Mouse (Mus musculus): ENCODE results near the gene Pcdh19. TPM values are rescaled to one million over a fixed set of nuclear protein-coding genes. Genes with fewer than 3 reads are reported as not detected.

The Pcdh19 gene
- polyA plus RNA-seq, 1 experiment: 9.7 TPM

GRCm38 (mm10) chrX:133604272-133604671 is 84.5 kb downstream of the Pcdh19 start:
- Histone ChIP-seq H3K4me3 (no peak overlapping the region), H3K79me2 (ENCODE audit: control insufficient read depth, insufficient read depth) (no peaks in the 10 kb centered on the region), H3K36me3 (ENCODE audit: control insufficient read depth, insufficient read depth) (no peaks in the 10 kb centered on the region), H3ac (ENCODE audit: control insufficient read depth, insufficient read length) (no peak overlapping the region), H3K4me2 (ENCODE audit: low read depth) (peak overlapping the region; percentile 74), H3K27me3 (ENCODE audit: control insufficient read depth, insufficient read depth, insufficient read length) (no peaks in the 10 kb centered on the region)
- TF ChIP-seq CEBPB (IDR thresholded peaks at IDR 0.05; ENCODE audit: insufficient read depth, poor library complexity, severe bottlenecking): peak; percentile 84
- TF ChIP-seq REST (IDR thresholded peaks at IDR 0.05; ENCODE audit: insufficient read depth, insufficient read length): no peak
- no peak for TF ChIP-seq POLR2AphosphoS2 (IDR thresholded peaks at IDR 0.05; ENCODE audit: insufficient read length, low read depth)
- TF ChIP-seq E2F4 (IDR thresholded peaks at IDR 0.05; ENCODE audit: insufficient read depth): no peak
- peak; percentile 31 for TF ChIP-seq TCF3 (IDR thresholded peaks at IDR 0.05; ENCODE audit: insufficient read length, low read depth)
- TF ChIP-seq TCF12 (IDR thresholded peaks at IDR 0.05; ENCODE audit: insufficient read depth, poor library complexity, severe bottlenecking): peak; percentile 85
- peak in 1 of 3 experiments; percentile 56 for TF ChIP-seq MYOG (IDR thresholded peaks at IDR 0.05; ENCODE audit: control insufficient read depth in 1 of 3, insufficient read depth in 1 of 3, insufficient read length in 2 of 3, low read depth in 2 of 3)
- peak in 2 of 3 experiments; percentile 46 to 86 for TF ChIP-seq MYOD1 (IDR thresholded peaks at IDR 0.05; ENCODE audit: control insufficient read depth in 1 of 3, insufficient read length in 2 of 3, low read depth in 2 of 3)

- Histone ChIP-seq H3K79me2 (ENCODE audit: control insufficient read depth, insufficient read depth) (no peaks in the 10 kb centered on the region), H3K4me3 (no peak overlapping the region), H3K36me3 (ENCODE audit: control insufficient read depth, insufficient read depth) (no peaks in the 10 kb centered on the region), H3ac (ENCODE audit: control insufficient read depth, insufficient read length) (no peak overlapping the region), H3K4me2 (ENCODE audit: low read depth) (peak overlapping the region; percentile 74), H3K27me3 (ENCODE audit: control insufficient read depth, insufficient read depth, insufficient read length) (no peaks in the 10 kb centered on the region)
- peak; percentile 56; the same call in 1 of the 2 replicates for TF ChIP-seq CEBPB (IDR thresholded peaks at IDR 0.05; ENCODE audit: insufficient read depth, poor library complexity, severe bottlenecking)
- peak; percentile 6 for TF ChIP-seq TCF12 (IDR thresholded peaks at IDR 0.05; ENCODE audit: insufficient read depth, poor library complexity, severe bottlenecking)
- no peak for TF ChIP-seq MYOD1 (IDR thresholded peaks at IDR 0.05; ENCODE audit: control insufficient read depth in 1 of 3, insufficient read length in 2 of 3, low read depth in 2 of 3)
Observed at GRCm38 (mm10) chrX:133602068-133602467, 86.7 kb downstream of the Pcdh19 start.

GRCm38 (mm10) chrX:133601658-133602057 is 87.1 kb downstream of the Pcdh19 start:
- Histone ChIP-seq H3K4me3 (no peak overlapping the region), H3K27me3 (ENCODE audit: control insufficient read depth, insufficient read depth, insufficient read length) (no peaks in the 10 kb centered on the region), H3K36me3 (ENCODE audit: control insufficient read depth, insufficient read depth) (no peaks in the 10 kb centered on the region), H3K79me2 (ENCODE audit: control insufficient read depth, insufficient read depth) (no peaks in the 10 kb centered on the region), H3K4me2 (ENCODE audit: low read depth) (peak overlapping the region; percentile 74), H3ac (ENCODE audit: control insufficient read depth, insufficient read length) (no peak overlapping the region)
- no peak for TF ChIP-seq CEBPB (IDR thresholded peaks at IDR 0.05; ENCODE audit: insufficient read depth, poor library complexity, severe bottlenecking)
- no peak for TF ChIP-seq REST (IDR thresholded peaks at IDR 0.05; ENCODE audit: insufficient read depth, insufficient read length)
- no peak for TF ChIP-seq MYOG (IDR thresholded peaks at IDR 0.05; ENCODE audit: control insufficient read depth in 1 of 3, insufficient read depth in 1 of 3, insufficient read length in 2 of 3, low read depth in 2 of 3)

GRCm38 (mm10) chrX:133601195-133601594 is 87.6 kb downstream of the Pcdh19 start:
- TF ChIP-seq POLR2A (IDR thresholded peaks at IDR 0.05; ENCODE audit: insufficient read length, low read depth): no peak
- TF ChIP-seq REST (IDR thresholded peaks at IDR 0.05; ENCODE audit: insufficient read depth, insufficient read length): no peak
- TF ChIP-seq MYOD1 (IDR thresholded peaks at IDR 0.05; ENCODE audit: control insufficient read depth in 1 of 3, insufficient read length in 2 of 3, low read depth in 2 of 3): no peak
- no peak for TF ChIP-seq SRF (IDR thresholded peaks at IDR 0.05; ENCODE audit: control insufficient read depth, insufficient read length, low read depth)
- TF ChIP-seq POLR2AphosphoS2 (IDR thresholded peaks at IDR 0.05; ENCODE audit: insufficient read length, low read depth): no peak
- no peak for TF ChIP-seq USF1 (IDR thresholded peaks at IDR 0.05; ENCODE audit: low read depth)
- no peak for TF ChIP-seq TCF3 (IDR thresholded peaks at IDR 0.05; ENCODE audit: insufficient read length, low read depth)
- no peak for TF ChIP-seq E2F4 (IDR thresholded peaks at IDR 0.05; ENCODE audit: insufficient read depth)
- TF ChIP-seq CEBPB (IDR thresholded peaks at IDR 0.05; ENCODE audit: insufficient read depth, poor library complexity, severe bottlenecking): no peak
- no peak for TF ChIP-seq MAX (IDR thresholded peaks at IDR 0.05; ENCODE audit: low read depth)
- TF ChIP-seq TCF12 (IDR thresholded peaks at IDR 0.05; ENCODE audit: insufficient read depth, poor library complexity, severe bottlenecking): no peak
- TF ChIP-seq MYOG (IDR thresholded peaks at IDR 0.05; ENCODE audit: control insufficient read depth in 1 of 3, insufficient read depth in 1 of 3, insufficient read length in 2 of 3, low read depth in 2 of 3): no peak
- H3K79me2 ChIP-seq (ENCODE audit: control insufficient read depth, insufficient read depth): no peaks in the 10 kb centered on the region
- H3ac ChIP-seq (ENCODE audit: control insufficient read depth, insufficient read length): no peak overlapping the region
- H3K4me2 ChIP-seq (ENCODE audit: low read depth): peak overlapping the region; percentile 74
- H3K36me3 ChIP-seq (ENCODE audit: control insufficient read depth, insufficient read depth): no peaks in the 10 kb centered on the region
- H3K4me3 ChIP-seq: no peak overlapping the region
- H3K27me3 ChIP-seq (ENCODE audit: control insufficient read depth, insufficient read depth, insufficient read length): no peaks in the 10 kb centered on the region

GRCm38 (mm10) chrX:133575601-133576382 is 113.0 kb downstream of the Pcdh19 start:
- no peak overlapping the region for H3K4me3 ChIP-seq
- TF ChIP-seq MAX (IDR thresholded peaks at IDR 0.05; ENCODE audit: low read depth) (no peak), REST (IDR thresholded peaks at IDR 0.05; ENCODE audit: insufficient read depth, insufficient read length) (no peak), POLR2A (IDR thresholded peaks at IDR 0.05; ENCODE audit: insufficient read length, low read depth) (no peak), E2F4 (IDR thresholded peaks at IDR 0.05; ENCODE audit: insufficient read depth) (no peak), USF1 (IDR thresholded peaks at IDR 0.05; ENCODE audit: low read depth) (no peak), TCF12 (IDR thresholded peaks at IDR 0.05; ENCODE audit: insufficient read depth, poor library complexity, severe bottlenecking) (no peak), TCF3 (IDR thresholded peaks at IDR 0.05; ENCODE audit: insufficient read length, low read depth) (no peak), MYOD1 (IDR thresholded peaks at IDR 0.05; ENCODE audit: control insufficient read depth in 1 of 3, insufficient read length in 2 of 3, low read depth in 2 of 3) (no peak), CEBPB (IDR thresholded peaks at IDR 0.05; ENCODE audit: insufficient read depth, poor library complexity, severe bottlenecking) (no peak), SRF (IDR thresholded peaks at IDR 0.05; ENCODE audit: control insufficient read depth, insufficient read length, low read depth) (no peak), POLR2AphosphoS2 (IDR thresholded peaks at IDR 0.05; ENCODE audit: insufficient read length, low read depth) (no peak), MYOG (IDR thresholded peaks at IDR 0.05; ENCODE audit: control insufficient read depth in 1 of 3, insufficient read depth in 1 of 3, insufficient read length in 2 of 3, low read depth in 2 of 3) (no peak)
- no peak overlapping the region for H3K4me2 ChIP-seq (ENCODE audit: low read depth)
- H3K79me2 ChIP-seq (ENCODE audit: control insufficient read depth, insufficient read depth): no peaks in the 10 kb centered on the region
- H3K36me3 ChIP-seq (ENCODE audit: control insufficient read depth, insufficient read depth): no peaks in the 10 kb centered on the region
- H3ac ChIP-seq (ENCODE audit: control insufficient read depth, insufficient read length): no peak overlapping the region
- H3K27me3 ChIP-seq (ENCODE audit: control insufficient read depth, insufficient read depth, insufficient read length): no peaks in the 10 kb centered on the region
